Mouse (Mus musculus) heart, postnatal 25 days (tissue): ENCODE measurements around the gene Ahsg. TPM values are rescaled to one million over a fixed set of nuclear protein-coding genes. Genes with fewer than 3 reads are reported as not detected.

Experiments used
- DNase-seq: peaks from one replicate; pipeline ENCODE4 v3.0.0; 2022; ENCODE audit warnings: low spot score
- intact Hi-C: fragments of 180-260 bp; cut with DNase I; formaldehyde crosslinking; loops from one replicate; pipeline ENCODE4 v1.15.1; 2025
- total RNA-seq, 2 experiments: library from RNA; stranded (reverse); gene quantifications; 2 replicates each; pipeline ENCODE4 v1.2.3; 2021

The Ahsg gene
- total RNA-seq, result 10 to 100 TPM in 1 of 2 experiments, 1 to 10 TPM in 1; 9.7 to 11.6 TPM

DNA sequence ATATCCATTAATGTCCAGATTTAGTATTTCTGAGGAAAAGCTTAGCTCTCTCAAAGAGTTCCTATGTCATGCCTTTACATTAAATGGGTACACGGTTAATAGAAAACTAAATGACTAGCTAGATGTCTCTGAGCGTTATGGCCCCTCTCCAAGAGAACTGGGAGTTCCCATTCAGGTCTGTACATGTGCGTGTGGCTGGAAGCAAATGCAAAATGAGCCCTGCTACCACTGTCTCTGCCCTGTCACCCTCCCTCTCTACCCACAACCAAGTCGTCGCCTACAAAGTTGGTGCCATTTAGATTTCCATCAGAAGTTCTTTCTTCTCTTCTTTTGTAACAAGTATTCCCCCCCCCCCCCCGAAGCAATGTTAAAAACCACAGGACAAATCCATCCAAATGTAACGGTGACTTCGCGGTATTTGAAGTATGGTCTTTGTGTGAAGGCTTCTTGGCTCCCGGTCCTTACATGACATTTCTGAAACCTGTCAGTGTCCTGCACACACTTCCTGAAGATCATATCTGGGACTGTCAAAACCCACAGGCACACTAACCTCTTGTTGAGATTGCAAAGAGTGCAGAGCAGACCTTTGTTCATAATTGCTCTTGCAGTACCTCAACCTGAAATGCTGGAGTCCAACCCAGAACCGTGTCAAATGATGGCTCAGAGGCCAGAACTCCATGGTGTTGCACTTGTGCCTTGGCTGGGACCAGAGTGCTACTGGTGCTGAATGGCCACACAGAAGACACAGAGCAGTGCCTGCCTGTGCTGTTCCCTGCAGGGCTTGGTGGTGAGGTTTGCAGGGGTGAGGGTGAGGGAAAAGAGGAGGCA is at the start of gene Ahsg:
Gene Ahsg, plus strand, starts transcription at position 595 of the 828 bp plus-strand sequence.
- DNase-seq, result no peak
- intact Hi-C loops, result no loop called here

DNA sequence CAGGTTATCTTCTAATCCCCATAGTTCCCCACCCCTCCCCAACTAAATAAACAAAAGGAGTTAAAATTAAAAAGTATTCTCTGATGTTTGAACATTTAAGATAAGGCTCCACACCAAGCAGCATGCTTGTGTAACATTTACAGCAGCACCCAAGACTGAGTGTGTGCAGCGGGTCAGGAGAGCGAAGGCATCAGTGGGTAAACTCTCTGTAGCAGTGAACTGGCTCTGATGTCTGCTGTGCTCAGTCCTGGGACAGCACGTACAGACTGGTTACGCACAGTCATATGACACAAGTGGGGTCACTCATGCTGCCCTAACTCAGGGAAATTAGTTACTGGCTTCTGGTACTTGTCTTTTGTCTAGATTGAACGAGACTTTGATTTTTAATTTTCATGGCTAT is 48.2 kb upstream of the Ahsg start:
- intact Hi-C loops, result no loop called here

DNA sequence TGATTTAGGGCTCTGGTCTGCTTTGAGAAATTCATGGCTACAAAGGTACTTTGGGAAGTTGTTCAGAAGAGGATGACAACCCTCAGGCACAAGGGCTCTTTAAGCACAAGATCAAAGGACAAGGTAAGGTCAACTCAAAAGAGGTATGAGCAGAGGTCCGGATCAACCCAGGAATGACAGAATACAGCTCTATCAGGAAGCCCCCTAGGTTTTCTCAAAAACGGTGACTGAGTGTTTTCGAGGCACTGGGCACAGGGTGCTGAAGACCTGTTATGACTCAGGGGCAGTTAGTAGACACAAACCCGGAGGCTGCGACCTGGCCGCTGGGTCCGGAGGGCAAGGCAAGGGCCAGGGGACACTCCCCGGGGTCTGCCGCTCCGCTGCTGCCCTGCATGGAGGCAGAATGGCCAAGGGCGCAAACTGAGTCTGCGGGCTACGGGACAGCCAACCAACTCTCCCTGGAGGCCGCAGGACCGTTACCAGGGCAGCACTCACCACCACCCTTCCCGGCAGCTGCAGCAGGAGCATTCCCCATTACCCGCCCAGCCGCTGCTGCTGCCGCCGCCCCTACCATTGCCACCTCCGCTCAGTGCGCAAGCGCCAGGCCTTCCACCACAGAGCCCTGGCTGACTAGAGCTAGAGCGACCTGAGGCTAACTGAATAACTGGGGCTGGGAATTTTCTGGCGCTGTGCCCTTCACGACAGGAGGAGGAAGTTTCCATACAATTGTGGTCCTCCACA is 46.8 kb upstream of the Ahsg start:
- intact Hi-C loops, result no loop called here
- peak; percentile 57 for DNase-seq

More for the DNA sequence above, 48.2 kb upstream of the Ahsg start:
- no peak for DNase-seq

DNA sequence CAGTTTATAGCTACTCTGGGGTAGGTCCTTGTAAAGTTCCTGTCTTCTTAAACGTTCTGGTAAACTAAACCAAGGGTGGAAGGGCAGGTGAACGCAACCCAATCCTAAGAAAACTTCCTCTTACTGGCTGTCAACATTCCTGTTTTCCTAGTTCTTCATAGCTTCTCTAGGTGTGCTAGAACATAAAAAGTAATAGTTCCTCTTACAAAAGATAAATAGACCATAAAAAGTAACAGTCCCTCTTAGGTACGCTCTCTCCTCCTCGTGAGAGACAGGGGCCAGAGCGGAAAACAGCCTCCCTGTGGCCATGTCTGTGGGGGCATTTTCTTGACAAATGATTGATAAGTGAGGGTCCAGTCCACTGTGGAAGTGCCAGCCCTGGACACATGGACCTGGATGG is 46.2 kb upstream of the Ahsg start:
- intact Hi-C loops, result no loop called here
- DNase-seq, result no peak

DNA sequence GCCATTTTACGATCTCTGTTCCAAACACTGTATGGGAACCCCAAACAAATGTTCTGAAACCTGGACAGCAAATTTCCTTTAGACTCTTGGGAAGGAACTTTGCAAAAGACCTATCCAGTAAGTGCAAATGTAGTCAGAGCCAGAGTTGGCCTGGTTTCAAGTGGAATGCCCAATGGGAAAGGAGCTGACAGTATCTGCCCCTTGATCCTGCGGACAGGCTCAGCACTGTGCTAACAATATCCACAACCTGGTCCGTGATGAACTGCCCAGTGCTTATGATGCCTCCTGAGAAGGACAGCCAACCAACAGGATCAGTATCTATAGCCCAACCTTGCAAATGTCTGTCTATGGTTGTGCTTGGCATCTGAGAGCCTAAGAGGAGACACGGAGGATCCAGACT is 45.6 kb upstream of the Ahsg start:
- intact Hi-C loops, result no loop called here
- no peak for DNase-seq

DNA sequence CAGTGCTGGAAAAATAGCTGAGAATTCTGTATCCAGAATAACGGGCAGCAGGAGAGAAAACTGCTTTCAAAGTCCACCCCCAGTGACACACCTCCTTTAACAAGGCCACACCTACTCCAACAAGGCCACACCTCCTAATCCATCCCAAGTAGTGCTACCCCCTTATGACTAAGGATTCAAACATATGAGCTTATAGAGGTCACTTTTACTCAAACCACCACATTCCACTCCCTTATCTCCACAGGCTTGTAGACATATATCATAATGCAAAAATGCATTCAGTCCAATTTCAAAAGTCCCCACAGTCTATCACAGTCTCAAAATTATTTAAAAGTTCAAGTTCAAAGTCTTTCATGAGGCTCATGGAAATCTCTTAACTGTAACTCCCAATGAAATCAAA is 43.4 kb upstream of the Ahsg start:
- intact Hi-C loops, result no loop called here
- no peak for DNase-seq

DNA sequence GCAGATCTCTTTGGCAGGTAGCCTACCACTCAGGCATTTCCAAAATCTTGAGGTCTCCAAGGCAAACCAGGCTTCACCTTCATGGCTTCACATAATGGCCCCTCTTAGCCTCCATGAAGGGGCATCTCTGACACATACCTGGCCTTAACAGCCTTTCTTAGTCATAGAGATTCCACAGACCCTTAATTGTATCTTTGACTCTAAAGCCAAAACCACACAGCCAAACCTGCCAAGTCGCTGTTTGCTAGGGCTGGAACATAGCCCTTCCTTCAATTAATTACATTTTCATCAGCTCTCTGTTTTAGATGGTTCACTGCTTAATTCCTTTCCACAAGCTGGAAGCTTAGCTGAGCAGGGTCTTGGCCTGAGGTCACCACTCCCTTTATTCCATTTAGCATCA is 42.7 kb upstream of the Ahsg start:
- intact Hi-C loops, result no loop called here
- DNase-seq, result no peak

DNA sequence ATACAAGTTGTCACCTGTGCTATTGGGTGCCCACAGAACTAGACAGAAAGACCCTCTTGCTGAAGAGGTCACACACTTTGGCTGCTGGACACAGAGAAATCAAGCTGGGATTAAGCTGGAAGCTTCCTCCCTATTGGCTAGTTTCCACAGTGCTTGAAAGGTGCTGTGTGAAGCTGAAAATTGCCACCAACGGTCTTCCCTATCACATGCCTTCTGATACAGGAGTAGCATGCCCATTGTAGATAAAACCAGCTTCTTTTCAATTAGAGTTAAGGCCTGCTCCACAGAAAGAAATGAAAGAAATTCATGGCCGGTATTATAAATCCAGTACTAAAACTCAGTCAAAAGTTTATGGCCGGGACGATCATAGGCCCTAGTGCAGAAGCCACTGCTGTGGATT is 38.4 kb upstream of the Ahsg start:
- intact Hi-C loops, result no loop called here
- no peak for DNase-seq

DNA sequence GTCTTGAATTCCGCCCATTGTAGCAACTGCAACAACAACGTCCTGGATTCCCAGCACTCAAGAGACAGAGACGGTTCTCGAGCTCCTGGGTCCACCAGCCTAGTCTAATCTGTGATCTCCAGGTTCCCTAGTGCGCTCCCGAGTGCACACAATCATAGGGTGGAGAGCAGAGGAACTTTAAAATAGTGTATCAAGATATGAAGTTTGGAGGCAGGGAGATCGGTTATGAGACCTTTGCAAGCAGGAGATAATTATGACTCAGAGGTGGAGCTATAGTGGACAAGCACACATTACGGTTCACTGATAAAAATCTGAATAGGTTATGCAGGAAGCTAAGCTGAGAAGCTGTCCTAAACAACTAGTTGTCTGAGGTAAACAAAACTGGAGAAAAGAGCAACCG is 34.3 kb upstream of the Ahsg start:
- intact Hi-C loops, result loop anchor here (2.0 to 5.0 kb wide), 2 partner anchors 250 to 271 kb away; partner anchors contain the start of genes Eif4a2 and Rfc4
- no peak for DNase-seq

DNA sequence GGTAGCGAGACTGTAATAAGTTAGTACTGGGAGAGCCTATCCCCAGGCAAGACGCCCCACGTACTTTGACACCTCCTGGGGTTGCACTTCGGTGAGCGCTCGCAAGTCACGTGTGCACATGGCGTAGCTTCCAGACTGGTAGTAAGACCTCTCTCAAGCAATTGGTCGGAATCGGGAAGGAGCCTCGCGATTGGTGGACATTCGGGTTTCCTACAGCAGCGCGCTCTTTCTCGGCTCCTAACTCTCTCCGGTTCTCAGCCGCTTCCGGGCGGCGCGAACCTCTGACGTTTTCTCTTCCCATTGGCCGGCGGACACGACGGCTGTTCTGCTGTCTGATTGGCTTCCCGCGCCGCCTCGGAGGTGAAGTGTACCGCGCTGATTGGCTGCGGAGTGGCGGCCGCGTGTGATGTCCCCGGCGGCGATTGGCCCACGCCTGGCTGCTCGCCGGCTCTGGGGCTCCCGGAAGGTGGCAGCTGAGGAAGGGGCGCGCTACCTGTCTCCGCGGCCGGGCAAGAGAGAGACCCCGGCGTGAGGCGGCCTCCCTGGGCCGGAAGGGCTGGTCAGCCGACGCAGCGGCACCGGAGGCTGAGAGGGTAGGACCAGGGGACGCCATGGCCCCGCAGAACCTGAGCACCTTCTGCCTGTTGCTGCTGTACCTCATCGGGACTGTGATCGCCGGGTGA is 33.5 kb upstream of the Ahsg start, which contains the start of the genes Tbccd1 and Dnajb11:
Gene Tbccd1, minus strand, starts transcription at position 239 of the 683 bp plus-strand sequence.
Gene Dnajb11, plus strand, starts transcription at position 415 of the 683 bp plus-strand sequence.
- intact Hi-C loops, result loop anchor here (2.0 to 5.0 kb wide), 2 partner anchors 249 to 270 kb away; partner anchors contain the start of genes Eif4a2 and Rfc4

DNA sequence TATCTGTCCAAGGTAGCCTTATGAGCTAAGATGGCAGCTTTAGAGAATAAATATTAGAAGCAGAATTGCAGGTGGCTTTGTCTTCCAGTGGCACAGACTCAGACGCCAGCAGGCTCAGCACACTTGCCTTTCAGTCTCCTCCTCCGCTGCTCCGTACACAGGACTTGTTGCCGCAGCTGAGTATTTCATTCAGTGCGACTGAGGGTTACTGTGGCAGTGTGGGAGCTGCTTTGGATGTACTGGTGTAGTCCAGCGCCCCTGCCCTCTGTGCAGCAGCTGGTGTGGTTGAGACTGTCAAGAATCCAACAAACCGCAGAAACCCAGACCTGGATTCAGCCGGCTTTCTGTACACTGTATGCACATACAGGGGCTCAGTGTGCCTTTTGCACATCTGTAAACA is 18.7 kb upstream of the Ahsg start:
- no peak for DNase-seq
- intact Hi-C loops, result no loop called here

More for the DNA sequence above, 33.5 kb upstream of the Ahsg start, which contains the start of the genes Tbccd1 and Dnajb11:
- peak; percentile 99 for DNase-seq

DNA sequence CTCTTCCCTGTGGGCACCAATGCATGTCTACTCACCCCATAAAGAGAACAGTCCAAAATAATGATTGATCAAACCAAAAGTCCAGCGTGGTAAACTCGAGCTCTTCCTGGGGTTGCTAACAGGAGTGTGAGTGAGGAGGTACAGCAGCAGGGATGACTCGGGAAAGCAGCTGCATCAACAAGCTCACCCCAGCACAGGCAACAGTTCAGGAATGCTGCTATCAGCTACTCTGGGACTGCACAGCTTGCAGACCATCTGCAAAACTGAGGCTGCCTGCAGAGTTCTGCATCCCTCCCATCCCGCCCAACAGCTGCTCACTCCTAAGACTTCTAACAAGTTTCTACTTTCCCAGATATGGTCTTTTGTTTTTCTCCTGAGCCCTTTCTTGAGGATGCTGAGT is 17.7 kb upstream of the Ahsg start:
- intact Hi-C loops, result no loop called here
- no peak for DNase-seq

DNA sequence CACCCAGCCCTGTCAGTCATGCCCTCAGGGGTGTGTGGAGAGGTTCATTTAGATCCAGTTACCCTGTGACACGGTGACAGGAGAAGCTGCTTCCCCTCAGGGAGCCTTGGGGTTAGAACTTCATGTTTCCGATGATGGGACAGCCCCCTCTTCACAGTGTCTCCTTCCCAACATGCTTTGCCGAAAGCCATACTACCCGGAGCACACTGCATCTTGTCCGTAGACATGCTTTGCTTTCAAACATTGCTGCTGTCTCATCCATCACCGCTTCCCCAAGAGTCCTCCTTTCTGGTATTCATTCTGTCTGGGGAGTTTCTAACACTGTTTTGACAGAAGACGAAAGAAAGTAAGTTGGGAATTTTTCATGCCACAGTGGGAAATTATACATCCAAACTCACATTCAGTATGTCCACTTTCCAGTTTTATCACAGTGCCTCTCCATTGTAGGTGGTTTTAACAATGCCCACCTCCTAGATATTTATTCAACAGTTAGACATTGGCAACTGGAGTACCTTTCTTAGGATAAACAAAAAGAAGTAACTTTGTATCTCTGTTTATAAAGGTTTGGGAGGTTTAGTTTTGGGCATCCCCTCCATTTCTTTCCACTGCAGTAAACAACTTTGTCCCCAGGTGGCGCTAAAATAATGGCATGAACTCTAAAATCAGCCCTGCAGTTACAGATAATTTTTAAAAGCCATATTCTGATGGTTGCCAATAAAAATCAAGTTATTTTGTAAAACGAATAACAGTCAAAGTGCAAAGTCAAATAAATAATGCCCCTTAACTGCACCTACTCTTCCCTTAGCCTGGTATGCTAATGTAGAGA is 14.6 kb upstream of the Ahsg start:
- no peak for DNase-seq
- intact Hi-C loops, result loop anchor here (2.0 to 5.0 kb wide), 3 partner anchors 76 to 258 kb away; no protein-coding TSS in a partner anchor

DNA sequence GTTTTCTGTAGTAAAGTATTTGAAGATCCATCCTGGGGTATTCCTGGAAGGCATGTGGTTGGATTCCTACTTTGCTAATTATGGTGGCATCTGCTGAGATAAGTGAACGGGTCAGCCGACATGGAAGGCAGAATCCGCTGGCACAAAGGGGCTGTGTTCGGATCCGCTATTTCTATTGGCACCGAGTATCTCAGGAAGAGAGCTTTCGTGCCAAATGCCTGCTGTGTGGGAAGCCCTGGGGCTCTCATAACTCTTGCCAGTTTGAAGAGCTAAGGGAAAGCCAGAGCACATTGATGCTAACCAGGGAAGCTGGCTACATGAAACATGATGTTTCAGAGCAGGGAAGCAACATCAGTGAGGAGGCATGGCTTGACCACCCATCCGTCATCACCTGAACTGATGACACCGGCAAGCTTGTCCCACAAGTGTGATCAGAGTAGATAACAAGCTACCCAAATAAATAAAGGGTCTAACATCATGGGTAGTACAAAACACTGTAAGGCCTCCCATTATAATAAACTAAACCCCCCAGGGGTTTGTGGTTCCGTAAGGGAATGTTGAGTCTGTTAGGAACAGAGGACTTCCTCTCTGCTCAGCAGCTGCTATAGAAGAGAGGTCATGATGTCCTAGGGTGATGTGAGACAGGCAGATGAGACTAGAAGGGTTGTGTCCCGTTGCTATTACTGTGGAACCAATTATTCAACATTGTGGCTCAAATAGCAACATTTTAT is 13.3 kb upstream of the Ahsg start:
- intact Hi-C loops, result loop anchor here (2.0 to 5.0 kb wide), 3 partner anchors 75 to 257 kb away; no protein-coding TSS in a partner anchor
- no peak for DNase-seq

DNA sequence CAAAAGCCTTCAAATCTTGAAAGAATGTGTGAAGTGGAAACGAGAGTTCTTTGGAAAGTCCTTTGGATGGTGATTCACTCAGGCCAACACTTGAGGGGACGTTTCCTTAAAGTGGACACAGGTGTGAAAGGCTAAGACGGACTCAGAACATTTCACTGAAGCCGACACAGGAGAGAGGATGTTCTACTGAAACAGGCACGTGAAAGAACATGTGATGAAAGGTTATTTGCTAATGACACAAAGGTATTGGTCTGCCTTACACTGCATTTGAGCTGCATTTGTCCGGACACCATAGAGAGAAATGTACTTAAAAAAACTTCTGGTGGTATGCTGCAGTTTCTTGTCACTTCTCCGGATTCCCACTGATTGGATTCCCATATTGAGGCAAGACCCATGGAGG is 12.4 kb upstream of the Ahsg start:
- DNase-seq, result no peak
- intact Hi-C loops, result loop anchor here (5.0 kb wide), 1 partner anchor 169 kb away; no protein-coding TSS in a partner anchor

DNA sequence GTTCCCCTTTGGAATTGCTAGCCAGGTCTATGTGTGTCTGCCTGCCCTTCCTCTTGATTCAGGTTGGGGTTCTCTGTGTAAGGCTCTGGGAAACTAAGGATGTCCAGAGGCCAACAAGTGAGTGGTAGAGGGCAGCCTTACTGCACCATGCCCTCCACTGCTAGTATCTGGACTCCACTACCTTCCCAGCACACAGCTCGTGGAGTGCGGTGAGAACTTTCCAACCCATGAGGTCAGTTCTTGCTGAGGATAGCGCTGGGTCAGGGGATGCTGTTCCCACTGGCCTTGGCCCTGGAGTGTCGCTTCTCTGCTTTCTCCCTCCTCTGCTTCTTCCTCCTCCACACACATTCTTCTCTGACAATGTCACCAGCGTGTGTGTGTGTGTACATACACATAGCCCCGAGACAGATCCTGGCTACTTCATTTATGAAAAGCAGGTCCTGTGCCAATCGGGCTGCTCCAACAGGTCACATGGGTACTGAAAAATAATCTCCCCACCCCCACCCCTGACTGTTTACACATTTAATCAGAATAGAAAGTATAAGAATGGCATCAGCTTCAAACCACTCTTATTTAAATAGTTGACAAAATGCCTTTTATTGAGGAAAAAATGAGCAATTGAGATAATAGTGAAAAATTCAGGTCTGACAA is 11.0 kb upstream of the Ahsg start:
- no peak for DNase-seq
- intact Hi-C loops, result loop anchor here (5.0 kb wide), 1 partner anchor 167 kb away; no protein-coding TSS in a partner anchor

DNA sequence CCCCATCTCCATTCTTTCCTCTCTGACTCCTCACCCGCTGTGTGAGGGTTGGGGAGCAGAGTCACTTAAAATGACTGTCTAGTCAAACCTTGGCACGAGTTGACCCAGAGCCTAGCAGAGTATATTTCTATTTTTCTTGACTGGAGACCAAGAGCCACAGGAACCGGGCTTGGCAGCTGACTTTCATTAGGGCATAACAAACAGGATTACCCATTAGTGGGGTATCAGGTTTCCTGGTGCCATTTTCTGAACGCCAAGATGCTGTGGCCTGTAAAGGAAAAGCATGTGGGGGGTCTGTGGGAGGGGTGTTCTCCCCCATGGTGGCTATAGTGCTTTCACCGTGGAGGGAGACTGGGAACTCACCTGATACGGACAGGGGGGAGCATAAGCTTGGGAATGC is 10.2 kb upstream of the Ahsg start:
- DNase-seq, result no peak
- intact Hi-C loops, result no loop called here

DNA sequence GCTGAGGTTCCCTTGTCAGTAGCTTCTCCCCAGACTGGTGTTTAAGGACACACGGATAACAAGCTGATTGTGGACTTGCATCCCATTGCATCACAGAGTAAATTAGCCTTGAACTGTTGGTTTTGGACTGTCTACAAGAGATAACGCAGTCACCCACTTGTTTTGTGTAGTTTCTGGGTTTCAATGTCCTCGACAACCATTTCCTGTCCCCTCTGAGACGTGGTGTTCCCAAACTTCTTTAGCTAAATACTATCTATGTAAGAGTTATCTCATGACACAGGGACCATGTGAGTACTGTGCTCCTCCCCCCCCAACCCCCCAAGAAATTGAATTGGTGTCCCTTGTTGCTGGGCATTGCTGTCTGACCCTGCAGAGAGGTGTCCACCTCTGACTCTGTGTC is 9.6 kb upstream of the Ahsg start:
- no peak for DNase-seq

More for the DNA sequence above, 9.6 kb upstream of the Ahsg start:
- intact Hi-C loops, result no loop called here
